Mouse (Mus musculus) hindbrain, embryonic 15.5 days (tissue): ENCODE measurements around the gene Ostf1. TPM values are rescaled to one million over a fixed set of nuclear protein-coding genes. Genes with fewer than 3 reads are reported as not detected.

Experiments used
- polyA plus RNA-seq: library from polyadenylated mRNA; unstranded; fragments of >200 nt; fragmentation: Nextera tagmentation; extraction: Ambion mirVana; gene quantifications from 2 replicates; pipeline ENCODE4 v1.2.1, GENCODE M21; 2015

Gene Ostf1
- polyA plus RNA-seq, 1 experiment from 2014 or later: 56.7 TPM

Other genes with a start within 250 kb of the Ostf1 start
- gene Nmrk1, start 127 bp upstream of the Ostf1 start, polyA plus RNA-seq: 9.3 and 10.0 TPM in 2 replicates
- 15.2 and 19.3 TPM in 2 replicates for gene Carnmt1, start 38.9 kb upstream of the Ostf1 start, polyA plus RNA-seq
- 57.1 TPM in 2 replicates for gene D030056L22Rik, start 81.4 kb upstream of the Ostf1 start, polyA plus RNA-seq
- 0.32 and 0.33 TPM in 2 replicates for gene Trpm6, start 118.2 kb upstream of the Ostf1 start, polyA plus RNA-seq